Mouse (Mus musculus): ENCODE results near the gene Kctd21.

The Kctd21 gene

DNA sequence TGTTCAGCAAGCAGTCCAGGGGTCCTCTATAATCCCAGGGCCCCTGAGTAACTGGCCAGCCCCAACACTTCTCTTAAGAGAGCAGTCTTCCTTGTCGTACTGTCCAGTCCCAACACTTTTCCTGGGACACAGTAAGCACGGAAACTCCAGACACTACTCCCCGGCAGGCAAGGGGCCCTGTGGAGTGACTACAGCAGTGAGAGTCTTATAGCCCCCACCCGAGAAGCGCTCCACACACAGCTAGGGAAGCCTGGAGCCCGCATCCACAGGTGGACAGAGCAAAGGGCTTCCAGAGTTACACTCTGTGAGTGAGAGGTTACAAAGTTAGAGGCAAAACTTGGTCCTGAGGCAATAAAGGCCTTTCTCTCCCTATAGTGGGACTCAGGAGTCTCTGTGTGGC lies 17.3 kb downstream of the Kctd21 start:
- DNase-seq = no peak

DNA sequence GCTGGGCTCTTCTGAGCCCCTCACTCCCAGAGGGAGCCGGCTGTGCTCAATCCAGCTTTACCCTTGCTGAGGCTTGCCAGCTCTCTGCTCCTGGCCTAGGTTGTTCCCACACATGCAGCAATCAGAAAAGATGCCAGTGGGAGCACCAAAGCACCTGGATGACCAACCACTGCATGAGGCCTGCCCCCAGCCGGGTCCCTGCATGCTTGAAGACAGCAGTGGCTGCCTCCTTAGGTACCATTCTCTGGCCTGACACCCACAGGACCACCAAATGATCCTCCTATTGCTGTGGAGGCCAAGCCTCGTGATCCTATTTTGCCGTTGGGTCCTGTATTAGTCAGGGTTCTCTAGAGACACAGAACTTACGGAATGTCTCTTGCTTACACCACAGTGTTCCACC lies 18.8 kb downstream of the Kctd21 start:
- DNase-seq = no peak

- DNase-seq = no peak
Measured at GRCm38 (mm10) chr7:97351792-97352513, 19.8 kb downstream of the Kctd21 start.

GRCm38 (mm10) chr7:97353356-97353755 lies 21.2 kb downstream of the Kctd21 start:
- no peak for DNase-seq

DNA sequence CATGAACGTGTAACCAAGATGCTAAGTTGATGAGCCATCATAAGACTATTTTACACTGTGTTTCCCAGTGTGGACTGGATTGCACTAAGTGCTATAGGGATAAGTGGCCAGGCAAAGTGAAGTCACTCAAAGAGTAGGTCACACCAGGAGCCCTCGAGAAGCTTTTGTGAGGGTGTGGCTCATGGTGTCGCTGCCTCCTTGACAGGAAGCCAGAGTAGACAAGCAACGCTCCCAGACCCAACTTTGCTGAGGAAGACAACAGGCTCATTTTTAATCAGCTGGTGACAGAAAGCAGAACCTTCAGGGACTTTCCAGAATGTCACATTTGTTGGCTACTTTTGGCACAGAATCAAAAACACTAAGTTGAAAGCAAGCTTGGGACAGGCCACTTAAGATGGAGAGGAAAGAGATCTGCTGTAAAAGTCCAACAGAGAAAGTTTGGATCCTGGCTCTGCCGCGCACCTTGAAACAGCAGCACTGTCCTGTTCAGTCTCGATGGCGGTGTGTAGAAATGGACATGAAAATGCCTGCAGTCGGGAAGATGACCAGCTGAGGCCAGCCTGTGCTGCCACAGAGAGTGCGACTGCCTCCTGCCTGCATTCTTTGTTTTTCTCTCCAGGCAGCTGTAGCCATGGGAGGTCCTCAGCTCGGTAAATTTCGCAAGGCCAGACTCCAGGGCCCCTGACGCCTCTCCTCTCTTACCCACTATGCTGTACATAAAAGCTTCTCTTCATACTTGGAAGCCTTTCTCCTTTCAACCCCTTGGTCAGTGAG lies 23.1 kb downstream of the Kctd21 start:
- DNase-seq = no peak

DNA sequence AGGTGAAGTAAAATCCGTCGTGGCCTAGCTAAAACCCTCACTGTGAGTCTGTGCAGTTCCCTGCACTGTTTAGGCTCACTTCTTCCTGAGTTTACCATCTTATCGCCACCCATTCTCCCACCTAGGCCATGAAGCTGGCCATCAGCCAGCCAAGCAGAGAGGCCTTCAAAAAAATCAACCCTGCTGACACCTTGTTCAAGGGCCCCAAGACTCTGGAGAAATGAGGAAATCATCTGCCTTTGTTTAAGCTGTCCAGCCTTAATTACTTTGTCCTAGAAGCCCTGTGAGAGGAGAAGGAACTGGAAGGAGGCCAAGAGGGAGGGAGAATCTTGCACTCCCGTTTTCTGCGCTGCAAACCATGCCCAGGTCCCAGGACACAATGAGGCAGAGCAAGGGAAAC lies 24.1 kb downstream of the Kctd21 start:
- no peak for DNase-seq

GRCm38 (mm10) chr7:97356875-97357276 lies 24.7 kb downstream of the Kctd21 start:
- DNase-seq = no peak

DNA sequence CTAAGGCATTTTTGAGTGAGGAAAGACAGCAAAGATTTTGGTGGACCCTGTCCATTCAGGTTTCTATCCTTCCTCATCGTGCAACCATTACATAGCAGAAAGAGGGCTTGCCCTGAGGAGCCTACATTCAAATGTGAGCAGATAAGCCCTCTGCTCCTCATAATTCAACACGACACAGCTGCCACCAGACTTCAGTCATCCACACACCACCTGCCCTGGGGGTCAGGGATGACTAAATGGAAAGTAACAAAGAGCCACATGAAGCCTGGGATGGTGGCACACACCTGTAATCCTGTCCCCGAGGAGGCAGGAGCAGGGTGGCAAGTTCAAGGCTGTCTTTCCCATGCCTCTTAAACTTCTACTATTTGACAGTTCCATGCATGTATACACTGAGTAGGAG lies 25.7 kb downstream of the Kctd21 start:
- DNase-seq = no peak

GRCm38 (mm10) chr7:97358347-97358746 lies 26.2 kb downstream of the Kctd21 start:
- no peak for DNase-seq

- DNase-seq = no peak
Measured at GRCm38 (mm10) chr7:97360166-97360565, 28.0 kb downstream of the Kctd21 start.

- no peak for DNase-seq
Measured at GRCm38 (mm10) chr7:97360955-97361354, 28.8 kb downstream of the Kctd21 start.

DNA sequence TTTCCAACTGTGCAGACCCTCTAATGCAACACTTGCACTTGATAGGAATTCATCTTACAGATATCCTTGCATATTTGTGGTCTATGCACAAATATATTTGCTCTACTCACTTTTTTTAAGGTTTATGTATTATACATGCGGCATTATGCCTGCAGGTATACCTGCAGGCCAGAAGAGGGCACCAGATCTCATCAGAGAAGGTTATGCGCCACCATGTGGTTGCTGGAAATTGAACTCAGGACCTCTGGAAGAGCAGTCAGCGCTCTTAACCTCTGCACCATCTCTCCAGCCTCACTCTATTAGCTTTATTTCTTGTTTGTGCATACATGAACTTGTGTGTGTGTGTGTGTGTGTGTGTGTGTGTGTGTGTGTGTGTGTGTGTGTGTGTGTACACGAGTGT lies 29.3 kb downstream of the Kctd21 start:
- peak; percentile 67 for DNase-seq

DNA sequence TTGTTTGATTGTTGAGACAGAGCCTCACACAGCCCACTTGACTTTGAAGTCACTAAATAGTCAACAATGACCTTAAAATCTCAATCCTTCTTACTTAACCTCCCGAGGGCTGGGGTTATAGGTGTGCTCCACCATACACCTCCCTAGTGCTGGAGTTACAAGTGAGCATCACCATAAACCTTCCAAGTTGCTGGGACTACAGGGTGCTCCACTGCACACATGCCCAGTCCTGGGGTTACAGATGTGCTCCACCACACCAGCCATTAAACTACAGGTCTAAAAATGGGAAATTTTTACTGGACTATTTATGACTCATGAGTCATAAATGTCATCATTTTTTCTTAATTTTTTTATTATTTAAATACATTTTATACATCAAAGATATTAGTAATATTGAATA lies 33.8 kb downstream of the Kctd21 start:
- DNase-seq = no peak

GRCm38 (mm10) chr7:97375101-97375500 lies 43.0 kb downstream of the Kctd21 start:
- no peak for DNase-seq

DNA sequence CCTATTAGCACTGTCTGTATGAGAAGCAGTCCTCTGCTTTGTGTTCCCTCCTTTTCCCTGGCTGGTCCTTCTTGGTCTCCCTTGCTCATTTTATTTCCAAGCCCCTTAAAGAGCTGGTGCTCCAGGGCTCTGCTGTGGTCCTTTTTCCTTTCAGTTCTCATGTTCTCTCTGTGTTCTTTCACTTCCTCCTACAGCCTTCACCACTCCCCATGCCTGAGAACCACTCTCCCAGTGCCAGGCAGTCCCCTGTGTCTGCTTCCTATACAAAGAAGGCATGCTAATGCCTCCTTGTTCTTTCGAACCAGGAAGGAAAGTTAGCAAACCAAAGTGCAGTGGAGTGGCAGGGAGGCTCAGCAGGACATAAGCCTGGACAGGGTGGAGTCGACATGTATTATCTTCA lies 43.8 kb downstream of the Kctd21 start:
- DNase-seq = no peak

- DNase-seq = no peak
Measured at GRCm38 (mm10) chr7:97379304-97379703, 47.2 kb downstream of the Kctd21 start.

GRCm38 (mm10) chr7:97380500-97381123 lies 48.5 kb downstream of the Kctd21 start:
- no peak for DNase-seq

DNA sequence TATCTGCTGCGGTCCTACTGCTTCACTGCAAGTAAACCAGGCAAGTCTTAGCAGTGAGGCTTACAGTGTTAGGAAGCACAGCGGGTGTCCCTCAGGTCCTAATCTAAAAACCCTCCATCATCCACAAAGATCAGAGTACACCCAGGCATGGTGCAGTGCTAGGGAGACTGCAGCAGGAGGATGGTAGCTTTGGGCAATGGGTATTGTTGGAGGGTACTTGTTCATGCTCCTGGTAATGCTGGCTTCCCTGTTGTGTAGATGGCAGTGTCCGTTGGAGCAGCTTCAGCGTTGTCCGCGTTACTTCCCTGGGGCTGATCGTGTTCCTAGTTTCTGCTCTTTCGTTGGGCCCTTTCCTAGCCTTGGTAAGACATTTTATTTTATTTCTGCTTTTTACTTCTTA lies 50.5 kb downstream of the Kctd21 start:
- DNase-seq = no peak

- no peak for DNase-seq
Measured at GRCm38 (mm10) chr7:97383496-97384132, 51.5 kb downstream of the Kctd21 start.

DNA sequence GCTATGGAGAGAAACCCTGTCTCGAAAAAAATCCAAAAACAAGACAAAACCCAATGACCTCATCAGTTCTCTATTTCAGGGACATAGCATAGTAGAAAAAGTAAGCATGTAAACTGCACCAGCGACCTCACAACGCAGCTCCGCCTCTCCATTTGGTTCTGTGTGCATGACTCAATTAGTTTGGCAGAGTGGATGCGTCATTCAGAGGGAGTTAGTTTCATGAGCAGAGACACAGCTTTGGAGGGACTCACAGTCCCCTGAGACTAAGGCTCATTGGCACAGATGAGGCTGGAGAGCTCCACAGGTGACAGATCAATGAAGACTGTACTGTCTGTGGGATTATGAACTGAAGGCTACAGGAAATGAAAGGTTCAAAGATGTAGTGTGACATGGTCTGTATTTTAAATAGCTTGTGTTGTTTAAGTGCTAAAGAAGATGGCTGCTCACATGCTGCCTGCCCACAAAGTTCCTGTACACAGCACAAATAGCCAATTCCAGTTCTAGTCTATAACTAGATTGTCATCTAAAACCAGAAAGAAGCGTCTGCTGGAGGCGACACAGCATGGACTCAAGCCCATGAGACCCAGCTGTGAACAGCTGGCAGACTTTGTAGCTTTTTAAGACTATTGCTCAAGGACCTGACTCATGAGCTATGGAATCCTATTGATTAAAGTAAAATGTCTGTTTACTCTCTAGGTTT lies 54.1 kb downstream of the Kctd21 start:
- peak; percentile 5 for DNase-seq

DNA sequence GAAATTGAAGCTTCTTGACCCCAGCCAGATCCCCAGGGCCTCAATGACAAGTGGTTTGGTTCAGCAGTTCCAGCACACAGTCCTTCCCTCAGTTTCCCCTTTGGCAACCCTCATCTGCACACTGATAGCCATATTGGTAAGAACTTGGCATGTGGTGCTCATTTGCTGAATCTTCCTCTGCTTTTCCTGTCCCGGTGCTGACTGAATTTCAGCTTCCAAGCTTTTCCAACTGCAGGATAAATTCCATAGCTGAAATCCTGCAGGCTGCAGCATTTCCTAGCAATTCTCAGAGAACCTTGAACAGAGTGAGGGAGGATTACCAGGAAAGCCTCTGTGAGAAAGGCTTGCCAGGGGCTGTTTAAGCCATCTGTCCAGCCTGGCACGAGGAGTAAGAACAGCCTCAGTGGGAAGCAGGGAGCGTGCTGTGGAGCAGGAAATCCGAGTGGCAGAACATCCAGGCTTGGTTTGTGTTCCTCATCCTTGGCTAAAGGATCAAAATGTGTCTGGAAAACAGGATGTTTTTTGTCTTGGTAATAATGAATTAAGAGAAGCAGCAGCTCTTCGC lies 54.8 kb downstream of the Kctd21 start:
- no peak for DNase-seq

DNA sequence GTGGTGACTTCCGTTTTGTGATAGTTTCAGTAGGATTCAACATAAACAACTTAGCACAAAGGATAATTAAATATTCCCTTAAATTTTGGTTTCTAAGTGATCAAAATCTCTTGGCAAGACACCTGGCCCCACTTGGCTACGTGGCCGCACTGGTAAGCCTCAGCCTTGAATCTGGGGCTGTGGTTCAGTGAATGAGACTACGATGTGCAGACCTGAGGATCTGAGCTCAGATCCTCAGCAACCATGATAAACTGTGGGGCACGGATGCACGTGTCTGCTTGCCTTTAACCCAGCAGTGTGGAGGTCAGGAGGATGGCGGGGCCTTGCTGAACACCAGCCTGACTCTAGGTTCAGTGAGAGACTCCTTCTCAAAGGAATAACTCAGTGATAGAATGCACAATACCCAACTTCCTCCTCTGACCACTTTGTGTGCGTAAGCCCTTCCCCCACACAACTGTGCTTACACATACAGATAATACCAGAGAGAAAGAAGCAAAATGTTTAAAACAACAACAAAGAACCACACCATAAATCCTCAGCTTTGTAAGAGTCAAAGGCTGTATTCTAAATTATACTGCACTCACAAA lies 55.5 kb downstream of the Kctd21 start:
- peak; percentile 41 for DNase-seq

Data from thymus, postnatal 25 days (tissue).